Mouse (Mus musculus) macrophage (primary cell): ENCODE results near the gene Mov10. TPM values are rescaled to one million over a fixed set of nuclear protein-coding genes. Genes with fewer than 3 reads are reported as not detected.
"Not testable (repeated sequence)": the region's sequence is repeated elsewhere in the genome, so short reads cannot be mapped to it uniquely, and the experiment has no call there.

ENCODE experiments used
- H3K27ac ChIP-seq: fragments of 350-480 bp; formaldehyde crosslinking; 2 replicates; pipeline ENCODE4 v1.9.0; 2021
- H3K36me3 ChIP-seq: fragments of 350-480 bp; formaldehyde crosslinking; 2 replicates; pipeline ENCODE4 v1.9.0; 2021; ENCODE audit errors: inconsistent target
- H3K4me3 ChIP-seq: fragments of 350-480 bp; formaldehyde crosslinking; 2 replicates; pipeline ENCODE4 v1.9.0; 2021; ENCODE audit errors: inconsistent target
- H3K79me2 ChIP-seq: fragments of 350-480 bp; formaldehyde crosslinking; 2 replicates; pipeline ENCODE4 v1.9.0; 2021; ENCODE audit errors: inconsistent target
- WGBS: methylation state at CpG from one replicate; pipeline ENCODE4 v1.1.7; 2026; ENCODE audit warnings: inconsistent platforms; ENCODE audit not compliant: missing documents; 5-methylcytosine and 5-hydroxymethylcytosine counted together
- polyA plus RNA-seq: library from polyadenylated mRNA; stranded (reverse); fragments of 250-400 nt; gene quantifications from 3 replicates; pipeline ENCODE4 v1.2.4, GENCODE M21; 2018; ENCODE audit warnings: inconsistent platforms

Gene Mov10
- polyA plus RNA-seq, 1 experiment from 2014 or later = 27.2 TPM

DNA sequence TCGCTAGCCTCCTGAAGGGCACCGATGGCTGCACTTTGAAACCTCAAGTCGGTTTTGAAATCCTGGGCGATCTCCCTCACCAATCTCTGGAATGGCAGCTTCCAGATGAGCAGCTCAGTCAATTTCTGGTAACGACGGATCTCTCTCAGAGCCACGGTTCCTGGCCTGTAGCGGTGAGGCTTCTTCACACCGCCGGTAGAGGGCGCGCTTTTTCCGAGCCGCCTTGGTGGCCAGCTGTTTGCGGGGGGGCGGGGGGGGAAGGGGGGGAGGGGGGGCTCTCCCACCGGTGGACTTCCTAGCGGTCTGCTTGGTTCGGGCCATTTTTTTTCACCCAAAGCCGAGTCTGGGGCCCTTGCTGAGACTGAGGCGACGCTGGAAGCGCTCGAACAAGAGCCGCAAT, 65.5 kb downstream of the Mov10 start:
- H3K79me2 ChIP-seq, H3K4me3 ChIP-seq, H3K36me3 ChIP-seq, H3K27ac ChIP-seq: not testable (repeated sequence)
- WGBS = 21% methylated on average over 22 of the region's 25 CpGs

Other genes with a start within 250 kb of the Mov10 start
- 3.7 to 13.7 TPM (median 4.0 TPM) in 3 replicates for gene Slc16a1, start 179.9 kb downstream of the Mov10 start, polyA plus RNA-seq
- gene Ppm1j, start 37.5 kb downstream of the Mov10 start, polyA plus RNA-seq = 0.10 to 0.56 TPM (median 0.13 TPM) in 3 replicates
- not detected in 3 replicates for gene Fam19a3, start 36.7 kb downstream of the Mov10 start, polyA plus RNA-seq
- gene Rhoc, start 30.2 kb downstream of the Mov10 start, polyA plus RNA-seq = 52.1 to 126 TPM (median 83.9 TPM) in 3 replicates
- gene St7l, start 45.4 kb upstream of the Mov10 start, polyA plus RNA-seq = 25.4 to 31.0 TPM (median 25.4 TPM) in 3 replicates
- 164 to 243 TPM (median 189 TPM) in 3 replicates for gene Capza1, start 45.9 kb upstream of the Mov10 start, polyA plus RNA-seq
- not detected in 3 replicates for gene Wnt2b, start 143.4 kb upstream of the Mov10 start, polyA plus RNA-seq
- 54.1 to 88.6 TPM (median 71.3 TPM) in 3 replicates for gene Cttnbp2nl, start 234.6 kb upstream of the Mov10 start, polyA plus RNA-seq
- not detected in 3 replicates for gene 4930564D02Rik, start 248.3 kb upstream of the Mov10 start, polyA plus RNA-seq